Mouse (Mus musculus) embryonic fibroblast, embryonic 13.5 days (primary cell): ENCODE measurements at regions not wholly inside any gene's neighbourhood (a gene's known extent, or its start where the extent isn't known, plus 50 kb on each side); places are given as distances from the start of the nearest gene placed in this dataset.

ENCODE experiments used
- CTCF ChIP-seq: IDR thresholded peaks from 2 replicates; pipeline ENCODE4 v1.5.1; 2011; ENCODE audit warnings: mild to moderate bottlenecking, control low read depth, low read length, moderate library complexity, borderline replicate concordance; ENCODE audit not compliant: insufficient read depth
- POLR2A ChIP-seq: IDR thresholded peaks from 2 replicates; pipeline ENCODE4 v1.6.1; 2011; ENCODE audit warnings: low read depth, mild to moderate bottlenecking, control low read depth, low read length, moderate library complexity

DNA sequence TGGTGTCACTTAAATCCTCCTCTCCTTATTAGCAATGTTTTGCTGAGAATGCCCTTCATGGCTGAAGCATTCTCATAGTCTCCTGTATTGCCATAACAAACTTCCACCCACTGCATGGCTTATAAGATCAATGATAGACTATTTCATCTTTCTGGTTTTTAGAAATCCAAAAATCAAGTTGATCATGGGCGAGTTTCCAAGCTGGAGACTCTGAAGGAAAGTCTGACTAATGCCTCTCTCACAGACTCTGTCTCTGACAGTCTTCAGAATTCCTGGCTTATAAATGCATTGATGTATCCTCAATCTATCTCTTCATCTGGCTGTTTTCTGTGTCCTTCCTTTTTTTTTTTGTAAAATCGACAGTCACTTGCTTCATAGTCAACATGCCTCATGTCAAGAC lies 260.8 kb upstream of the Large1 start:
- TF ChIP-seq CTCF: no peak
- no peak for TF ChIP-seq POLR2A
